Mouse (Mus musculus) ES-Bruce4 (cell line): ENCODE measurements around the gene Igsf6. TPM values are rescaled to one million over a fixed set of nuclear protein-coding genes. Genes with fewer than 3 reads are reported as not detected.
A peak's percentile ranks its signal among the peaks of the same experiment; 100 is the strongest.

Experiments used
- H3K27ac ChIP-seq: 2 replicates; pipeline ENCODE4 v1.5.1; 2012; ENCODE audit warnings: low read length, inconsistent platforms; ENCODE audit not compliant: insufficient read depth
- H3K27me3 ChIP-seq: 2 replicates; pipeline ENCODE4 v1.6.1; 2012; ENCODE audit warnings: mild to moderate bottlenecking, low read length, inconsistent platforms; ENCODE audit not compliant: control insufficient read depth, poor library complexity, insufficient read depth, severe bottlenecking
- H3K36me3 ChIP-seq: 2 replicates; pipeline ENCODE4 v1.6.1; 2012; ENCODE audit warnings: inconsistent platforms, mild to moderate bottlenecking, low read length, moderate library complexity; ENCODE audit not compliant: control insufficient read depth, poor library complexity, insufficient read depth, severe bottlenecking
- H3K4me1 ChIP-seq: one replicate; pipeline ENCODE4 v1.8.1; 2011; ENCODE audit warnings: low read length; ENCODE audit not compliant: control insufficient read depth, insufficient read depth
- H3K4me3 ChIP-seq: 2 replicates; pipeline ENCODE4 v1.5.1; 2011; ENCODE audit warnings: low read depth, mild to moderate bottlenecking, low read length
- H3K9ac ChIP-seq: 2 replicates; pipeline ENCODE4 v1.6.1; 2012; ENCODE audit warnings: low read depth, mild to moderate bottlenecking, inconsistent platforms; ENCODE audit not compliant: poor library complexity, severe bottlenecking
- H3K9me3 ChIP-seq: replicated peaks from 2 replicates; pipeline ENCODE4 v1.6.1; 2012; ENCODE audit warnings: mild to moderate bottlenecking, low read length, inconsistent platforms; ENCODE audit not compliant: control insufficient read depth, poor library complexity, insufficient read depth, severe bottlenecking
- CTCF ChIP-seq: IDR thresholded peaks from one replicate; pipeline ENCODE4 v1.8.1; 2011; ENCODE audit warnings: low read depth, low read length
- EP300 ChIP-seq: IDR thresholded peaks from 2 replicates; pipeline ENCODE4 v1.6.1; 2011; ENCODE audit warnings: low read depth, low read length; ENCODE audit not compliant: insufficient read depth
- POLR2A ChIP-seq: IDR thresholded peaks from one replicate; pipeline ENCODE4 v1.8.1; 2011; ENCODE audit warnings: low read length; ENCODE audit not compliant: insufficient read depth
- polyA plus RNA-seq: library from polyadenylated mRNA; stranded (reverse); fragments of >200 nt; gene quantifications from 2 replicates; pipeline ENCODE4 v1.2.4, GENCODE M21; 2011; ENCODE audit warnings: low read depth; ENCODE audit not compliant: missing spikeins, insufficient read depth, insufficient read length

Gene Igsf6
- not detected in 2 replicates for polyA plus RNA-seq

GRCm38 (mm10) chr7:121074281-121074680 lies at the start of gene Igsf6:
Gene Igsf6, minus strand, starts transcription at chr7:121074572.
- H3K4me1 ChIP-seq: peaks cover 3% of the 10 kb centered on the region
- TF ChIP-seq CTCF (no peak), POLR2A (no peak), EP300 (no peak)
- 0 out of 2 replicates have a peak, but pooled peaks cover 2% of the 10 kb centered on the region for H3K36me3 ChIP-seq
- H3K27ac ChIP-seq: no peak within 1 kb of the TSS
- H3K9ac ChIP-seq: no peak within 1 kb of the TSS
- no peak within 1 kb of the TSS for H3K4me3 ChIP-seq
- no peaks in the 10 kb centered on the region for H3K9me3 ChIP-seq
- no peaks in the 10 kb centered on the region for H3K27me3 ChIP-seq

GRCm38 (mm10) chr7:121120143-121120818 lies 45.9 kb upstream of the Igsf6 start:
- H3K4me1 ChIP-seq: no peaks in the 10 kb centered on the region
- TF ChIP-seq CTCF (peak; percentile 59), EP300 (no peak)
- H3K27me3 ChIP-seq: no peaks in the 10 kb centered on the region
- no peaks in the 10 kb centered on the region for H3K36me3 ChIP-seq
- H3K4me3 ChIP-seq: no peak overlapping the region
- no peak overlapping the region for H3K27ac ChIP-seq
- H3K9ac ChIP-seq: no peak overlapping the region
- H3K9me3 ChIP-seq: no peaks in the 10 kb centered on the region

GRCm38 (mm10) chr7:121111762-121112161 lies 37.4 kb upstream of the Igsf6 start:
- Histone ChIP-seq H3K36me3 (no peaks in the 10 kb centered on the region), H3K9me3 (no peaks in the 10 kb centered on the region), H3K4me1 (no peaks in the 10 kb centered on the region), H3K27me3 (no peaks in the 10 kb centered on the region), H3K4me3 (no peak overlapping the region), H3K27ac (no peak overlapping the region), H3K9ac (no peak overlapping the region)
- TF ChIP-seq EP300 (no peak), POLR2A (no peak), CTCF (no peak)

- H3K4me1 ChIP-seq: no peaks in the 10 kb centered on the region
- no peak overlapping the region for H3K27ac ChIP-seq
- H3K36me3 ChIP-seq: no peaks in the 10 kb centered on the region
- no peak overlapping the region for H3K9ac ChIP-seq
- no peak for TF ChIP-seq EP300
- no peak for TF ChIP-seq CTCF
- no peak for TF ChIP-seq POLR2A
- H3K4me3 ChIP-seq: no peak overlapping the region
- no peaks in the 10 kb centered on the region for H3K27me3 ChIP-seq
- H3K9me3 ChIP-seq: no peaks in the 10 kb centered on the region
Measured at GRCm38 (mm10) chr7:121111321-121111720, 36.9 kb upstream of the Igsf6 start.

- Histone ChIP-seq H3K9me3 (no peaks in the 10 kb centered on the region), H3K27ac (no peak overlapping the region), H3K4me3 (no peak overlapping the region), H3K36me3 (no peaks in the 10 kb centered on the region), H3K4me1 (no peaks in the 10 kb centered on the region), H3K27me3 (no peaks in the 10 kb centered on the region), H3K9ac (no peak overlapping the region)
- TF ChIP-seq CTCF: no peak
- no peak for TF ChIP-seq POLR2A
- no peak for TF ChIP-seq EP300
Measured at GRCm38 (mm10) chr7:121107851-121108250, 33.5 kb upstream of the Igsf6 start.

GRCm38 (mm10) chr7:121098614-121099389 lies 24.4 kb upstream of the Igsf6 start:
- Histone ChIP-seq H3K27ac (no peak overlapping the region), H3K4me1 (no peaks in the 10 kb centered on the region), H3K9ac (no peak overlapping the region), H3K27me3 (no peaks in the 10 kb centered on the region), H3K36me3 (no peaks in the 10 kb centered on the region), H3K4me3 (no peak overlapping the region), H3K9me3 (no peaks in the 10 kb centered on the region)
- TF ChIP-seq CTCF (no peak), EP300 (no peak), POLR2A (no peak)
